Mouse (Mus musculus): Measurements from ENCODE around the gene Crb3. TPM values are rescaled to one million over a fixed set of nuclear protein-coding genes. Genes with fewer than 3 reads are reported as not detected.

Crb3 gene
- total and polyA plus RNA-seq, 3 experiments: 0.25 TPM; not detected in 2

- no peak for TF ChIP-seq CHD1 (IDR thresholded peaks at IDR 0.05; ENCODE audit: low read depth, low read length)
- TF ChIP-seq GABPA (IDR thresholded peaks at IDR 0.05; ENCODE audit: insufficient replicate concordance, low read depth, low read length): no peak
- peak; percentile 98 for TF ChIP-seq CHD2 (IDR thresholded peaks at IDR 0.05; ENCODE audit: low read length)
- TF ChIP-seq HCFC1 (IDR thresholded peaks at IDR 0.05; ENCODE audit: low read depth, low read length): peak; percentile 73
- no peak for TF ChIP-seq MAFK (IDR thresholded peaks at IDR 0.05; ENCODE audit: insufficient replicate concordance, low read length)
- TF ChIP-seq ZNF384 (IDR thresholded peaks at IDR 0.05; ENCODE audit: low read depth, low read length): no peak
- no peak for TF ChIP-seq PAX5 (IDR thresholded peaks at IDR 0.05; ENCODE audit: low read length)
- 0 out of 2 replicates have a peak, but pooled peaks have one; percentile 22 for TF ChIP-seq MEF2A (IDR thresholded peaks at IDR 0.05; ENCODE audit: borderline replicate concordance, low read depth, low read length)
- peak; percentile 96 for TF ChIP-seq MAX (IDR thresholded peaks at IDR 0.05; ENCODE audit: low read length)
- peak; percentile 76 for TF ChIP-seq IRF4 (IDR thresholded peaks at IDR 0.05; ENCODE audit: low read depth, low read length)
- TF ChIP-seq MXI1 (IDR thresholded peaks at IDR 0.05; ENCODE audit: low read depth, low read length): peak; percentile 60; the same call in 1 of the 2 replicates
- 0 out of 2 replicates have a peak, but pooled peaks have one; percentile 15 for TF ChIP-seq MYC (IDR thresholded peaks at IDR 0.05; ENCODE audit: low read depth, low read length)
- peak; percentile 99 for TF ChIP-seq USF1 (IDR thresholded peaks at IDR 0.05; ENCODE audit: low read depth, low read length)
- no peak for TF ChIP-seq E2F4 (IDR thresholded peaks at IDR 0.05; ENCODE audit: insufficient replicate concordance, low read depth, low read length)
- no peak for TF ChIP-seq ZKSCAN1 (IDR thresholded peaks at IDR 0.05; ENCODE audit: borderline replicate concordance, low read depth, low read length)
- TF ChIP-seq ETS1 (conservative IDR thresholded peaks at IDR 0.05; ENCODE audit: low read depth, low read length): no peak
- TF ChIP-seq ELF1 (IDR thresholded peaks at IDR 0.05; ENCODE audit: low read depth, low read length): peak; percentile 75
- peak; percentile 77; the same call in 1 of the 2 replicates for TF ChIP-seq TBP (conservative IDR thresholded peaks at IDR 0.05; ENCODE audit: low read depth, low read length)
- peak; percentile 74 for TF ChIP-seq BHLHE40 (IDR thresholded peaks at IDR 0.05; ENCODE audit: low read depth, low read length)
Measured at GRCm38 (mm10) chr17:57031661-57032420, 27.1 kb upstream of the Crb3 start (continued).

GRCm38 (mm10) chr17:57032854-57033253 lies 26.1 kb upstream of the Crb3 start:
- Histone ChIP-seq H3K9me3 (replicated peaks; ENCODE audit: low read length) (no peaks in the 10 kb centered on the region), H3K79me2 (replicated peaks; ENCODE audit: control insufficient read depth, extremely low read depth, insufficient read depth, poor library complexity, severe bottlenecking) (peaks cover 32% of the 10 kb centered on the region), H3K27ac (ENCODE audit: insufficient read depth, low read depth) (no peak overlapping the region), H3K27me3 (replicated peaks) (no peaks in the 10 kb centered on the region), H3K36me3 (replicated peaks in 1 of 2; ENCODE audit: control insufficient read depth in 1 of 2, insufficient read depth in 1 of 2, low read length in 1 of 2) (peaks cover 9 to 15% of the 10 kb centered on the region in 2 experiments), H3K4me1 (ENCODE audit: control insufficient read depth in 1 of 2, insufficient read depth in 2 of 2) (peaks cover 7 to 31% of the 10 kb centered on the region in 2 experiments; a peak in 3 of 4 replicates), H3K4me3 (replicated peaks in 1 of 3; ENCODE audit: low read depth in 2 of 3, low read length in 2 of 3, poor library complexity in 1 of 3) (peak overlapping the region in 1 of 3 experiments; percentile 60), H3K9ac (ENCODE audit: insufficient read depth, low read depth) (peak overlapping the region; percentile 95; the same call in 1 of the 2 replicates), H3K4me2 (ENCODE audit: insufficient read depth, low read depth, poor library complexity, severe bottlenecking) (peak overlapping the region; percentile 68)
- in situ Hi-C loops (cut with MboI; ENCODE audit: low pct_ligation_motif_present, low pct_unique_long_range_greater_than_20kb, low sequenced_read_pairs) (no loop called here), dilution Hi-C loops (cut with MboI; ENCODE audit: extremely low pct_ligation_motif_present, extremely low pct_unique_long_range_greater_than_20kb, low sequenced_read_pairs) (no loop called here)
- no peak for DNase-seq (ENCODE audit: extremely low read depth)
- peak; percentile 33; the same call in 1 of the 2 replicates for TF ChIP-seq TCF12 (IDR thresholded peaks at IDR 0.05; ENCODE audit: low read depth, low read length)
- no peak for TF ChIP-seq MAX (IDR thresholded peaks at IDR 0.05; ENCODE audit: low read length)
- TF ChIP-seq MAFK (IDR thresholded peaks at IDR 0.05; ENCODE audit: insufficient replicate concordance, low read length): no peak
- TF ChIP-seq SMC3 (IDR thresholded peaks at IDR 0.05; ENCODE audit: low read depth, low read length): peak; percentile 42
- TF ChIP-seq CHD2 (IDR thresholded peaks at IDR 0.05; ENCODE audit: low read length): no peak
- TF ChIP-seq ETS1 (conservative IDR thresholded peaks at IDR 0.05; ENCODE audit: low read depth, low read length): no peak
- peak; percentile 46 for TF ChIP-seq RAD21 (IDR thresholded peaks at IDR 0.05; ENCODE audit: low read depth, low read length)
- no peak for TF ChIP-seq EP300 (IDR thresholded peaks at IDR 0.05; ENCODE audit: low read length)
- TF ChIP-seq CTCF (conservative IDR thresholded peaks at IDR 0.05 in 1 of 2, IDR thresholded peaks at IDR 0.05 in 1 of 2; ENCODE audit: low read depth in 2 of 2, low read length in 2 of 2): peak in 1 of 2 experiments; percentile 49; a peak in 2 of 4 replicates

Measured in CH12.LX (cell line).